Mouse (Mus musculus): ENCODE measurements around the gene Pcyt2. TPM values are rescaled to one million over a fixed set of nuclear protein-coding genes. Genes with fewer than 3 reads are reported as not detected.

The Pcyt2 gene
- polyA plus RNA-seq, 1 experiment: 238 TPM

DNA sequence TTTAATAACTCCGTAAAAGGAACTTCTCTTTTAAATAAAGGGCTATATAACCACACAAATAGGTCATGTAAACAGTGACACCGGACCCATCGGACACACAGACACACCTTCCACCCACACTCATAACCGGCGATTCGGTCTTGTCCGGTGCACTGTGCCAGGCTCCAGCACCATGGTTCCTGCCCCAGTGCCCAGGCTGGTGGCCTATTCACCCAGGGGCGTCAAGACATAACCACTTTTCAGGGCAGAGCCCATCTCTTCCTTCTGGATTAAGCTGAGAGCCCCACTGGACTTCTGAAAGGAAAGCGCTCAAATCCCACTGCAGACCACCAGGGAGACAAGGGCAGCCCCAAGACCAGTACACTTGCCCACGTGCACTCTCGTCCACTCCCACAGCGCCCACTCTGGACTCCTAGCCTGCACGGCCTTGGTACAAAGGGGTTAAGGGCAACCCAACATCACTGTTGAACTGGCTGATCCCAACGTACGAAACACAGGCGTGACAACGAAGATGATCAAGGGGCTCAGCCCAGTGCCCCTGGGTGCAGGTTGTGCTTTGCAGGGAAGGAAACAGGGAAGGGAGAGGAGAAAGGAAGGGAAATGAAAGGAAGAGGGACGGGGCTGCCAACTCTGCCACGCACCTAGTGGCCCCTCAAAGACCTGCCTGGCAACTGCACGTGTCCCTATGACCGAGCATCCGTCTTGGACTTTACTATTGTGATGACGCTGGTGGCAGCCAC lies 11.0 kb upstream of the Pcyt2 start:
- DNase-seq: no peak
- 90% methylated on average over 23 of the region's 23 CpGs for WGBS
- H3K4me1 ChIP-seq (ENCODE audit: control insufficient read depth, insufficient read depth, low read length): peaks cover 33% of the 10 kb centered on the region
- no peak for TF ChIP-seq CTCF (IDR thresholded peaks at IDR 0.05; ENCODE audit: insufficient read depth, low read length)
- TF ChIP-seq POLR2A (IDR thresholded peaks at IDR 0.05; ENCODE audit: borderline replicate concordance, extremely low read depth, low read depth, low read length): no peak
- H3K4me3 ChIP-seq (replicated peaks; ENCODE audit: extremely low read depth, low read depth, low read length): no peak overlapping the region

DNA sequence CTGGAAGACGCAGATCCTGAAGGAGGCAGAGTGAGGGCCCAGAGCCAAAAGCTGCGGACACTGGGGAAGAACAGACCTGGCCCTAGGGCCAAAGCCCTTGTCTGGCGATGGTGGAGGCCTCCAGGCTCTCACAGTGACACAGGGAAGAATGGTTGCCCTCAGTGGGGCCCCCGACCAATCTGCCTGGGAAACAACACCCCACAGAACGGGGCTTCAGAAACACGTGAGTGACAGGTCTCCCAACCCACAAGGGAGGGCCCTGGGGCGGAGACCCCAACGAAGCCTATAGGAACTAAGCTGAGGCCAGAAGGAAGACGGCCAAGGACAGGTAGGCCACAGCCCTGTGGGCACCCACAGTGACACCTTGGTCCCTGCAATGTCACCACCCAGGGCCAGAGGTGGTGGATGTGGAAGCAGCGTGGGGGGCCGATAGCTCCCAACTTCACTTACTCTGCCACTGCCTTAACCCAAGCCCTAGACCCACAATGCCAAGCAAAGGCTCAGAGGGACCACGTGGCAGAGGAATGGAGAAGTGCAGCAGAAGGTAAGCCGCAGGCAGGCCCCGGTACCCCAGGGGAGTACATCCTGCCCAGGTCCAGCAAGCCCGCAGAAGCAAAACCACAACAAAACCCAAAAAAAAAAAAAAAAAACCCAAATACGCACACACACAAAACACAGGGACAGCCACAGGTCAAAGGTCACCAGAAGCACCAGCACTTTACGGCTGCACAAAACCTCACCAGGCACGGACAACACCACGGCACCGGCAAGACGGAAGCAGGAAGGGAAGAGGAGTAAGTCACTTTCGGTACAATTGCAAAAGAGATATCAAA lies 9.9 kb upstream of the Pcyt2 start:
- no peak for TF ChIP-seq POLR2A (IDR thresholded peaks at IDR 0.05; ENCODE audit: borderline replicate concordance, extremely low read depth, low read depth, low read length)
- TF ChIP-seq CTCF (IDR thresholded peaks at IDR 0.05; ENCODE audit: insufficient read depth, low read length): no peak
- no peak for DNase-seq
- Histone ChIP-seq H3K4me1 (ENCODE audit: control insufficient read depth, insufficient read depth, low read length) (peaks cover 32% of the 10 kb centered on the region), H3K4me3 (replicated peaks; ENCODE audit: extremely low read depth, low read depth, low read length) (no peak overlapping the region)
- WGBS: 73% methylated on average over 22 of the region's 22 CpGs

GRCm38 (mm10) chr11:120626785-120627467 lies 9.2 kb upstream of the Pcyt2 start:
- no peak for DNase-seq
- H3K4me3 ChIP-seq (replicated peaks; ENCODE audit: extremely low read depth, low read depth, low read length): no peak overlapping the region
- WGBS: 83% methylated on average over 11 of the region's 11 CpGs
- H3K4me1 ChIP-seq (ENCODE audit: control insufficient read depth, insufficient read depth, low read length): peaks cover 27% of the 10 kb centered on the region
- TF ChIP-seq POLR2A (IDR thresholded peaks at IDR 0.05; ENCODE audit: borderline replicate concordance, extremely low read depth, low read depth, low read length) (no peak), CTCF (IDR thresholded peaks at IDR 0.05; ENCODE audit: insufficient read depth, low read length) (no peak)

DNA sequence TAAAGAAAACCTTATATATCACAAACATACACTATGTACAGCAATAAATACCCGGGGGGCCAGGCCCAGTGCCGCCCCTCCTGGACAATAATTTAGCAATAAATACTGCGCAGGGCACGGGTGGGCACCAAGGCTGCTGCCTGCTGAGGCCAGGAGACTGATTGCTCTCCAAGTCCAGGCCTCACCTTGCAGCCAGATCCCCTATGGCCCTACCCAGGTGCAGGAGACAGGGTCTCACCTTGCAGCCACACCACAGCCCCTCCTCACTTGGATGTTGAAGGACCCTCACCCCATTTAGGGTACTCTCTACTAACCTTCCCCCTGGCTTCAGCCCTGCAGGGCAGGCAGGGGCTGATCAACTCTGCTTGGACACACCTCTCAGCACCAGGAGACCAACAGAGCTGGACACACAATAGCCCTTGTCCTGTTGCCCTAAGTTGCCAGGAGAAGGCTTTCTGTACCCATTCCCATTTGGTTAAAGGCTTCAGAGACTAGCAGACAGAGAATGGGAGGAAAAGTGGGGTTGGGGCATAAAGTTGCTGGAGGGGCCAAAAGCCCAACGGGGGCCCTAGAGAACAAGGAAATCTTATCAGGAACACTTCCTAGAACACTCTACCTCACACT lies 7.5 kb upstream of the Pcyt2 start, which contains the start of gene Sirt7:
Gene Sirt7 (minus strand): TSS at position 89 of the 624 bp plus-strand sequence.
- no peak for DNase-seq
- TF ChIP-seq POLR2A (IDR thresholded peaks at IDR 0.05; ENCODE audit: borderline replicate concordance, extremely low read depth, low read depth, low read length) (no peak), CTCF (IDR thresholded peaks at IDR 0.05; ENCODE audit: insufficient read depth, low read length) (no peak)
- Histone ChIP-seq H3K4me3 (replicated peaks; ENCODE audit: extremely low read depth, low read depth, low read length) (peak within 1 kb of the TSS; percentile 81), H3K4me1 (ENCODE audit: control insufficient read depth, insufficient read depth, low read length) (peaks cover 16% of the 10 kb centered on the region)
- 8% methylated on average over 5 of the region's 5 CpGs for WGBS

DNA sequence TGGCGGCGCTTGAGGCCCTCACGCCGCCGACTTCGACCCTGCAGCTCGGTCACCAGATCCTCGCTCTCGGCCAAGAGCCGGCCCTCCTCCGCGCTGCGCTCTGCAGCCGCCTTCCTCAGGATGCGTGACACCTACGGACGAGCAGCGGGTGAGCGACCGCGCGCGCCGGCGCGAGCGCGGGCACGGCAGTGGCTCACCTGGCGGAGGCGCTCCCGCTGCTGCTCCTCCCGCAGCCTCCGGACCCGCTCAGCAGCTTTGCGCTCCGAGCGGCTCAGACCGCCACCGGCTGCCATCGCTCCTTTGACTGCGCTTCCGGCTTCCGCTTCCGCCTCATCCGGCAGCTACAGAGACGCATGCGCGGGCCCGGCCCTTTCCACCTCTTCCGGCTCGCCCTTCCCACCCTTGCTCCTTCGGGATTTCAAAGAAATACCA lies 7.0 kb upstream of the Pcyt2 start:
- DNase-seq: peak; percentile 76
- Histone ChIP-seq H3K4me3 (replicated peaks; ENCODE audit: extremely low read depth, low read depth, low read length) (peak overlapping the region; percentile 81), H3K4me1 (ENCODE audit: control insufficient read depth, insufficient read depth, low read length) (peaks cover 11% of the 10 kb centered on the region)
- no peak for TF ChIP-seq CTCF (IDR thresholded peaks at IDR 0.05; ENCODE audit: insufficient read depth, low read length)
- TF ChIP-seq POLR2A (IDR thresholded peaks at IDR 0.05; ENCODE audit: borderline replicate concordance, extremely low read depth, low read depth, low read length): peak; percentile 79; the same call in 1 of the 2 replicates
- under 1% methylated on average over 53 of the region's 53 CpGs for WGBS

DNA sequence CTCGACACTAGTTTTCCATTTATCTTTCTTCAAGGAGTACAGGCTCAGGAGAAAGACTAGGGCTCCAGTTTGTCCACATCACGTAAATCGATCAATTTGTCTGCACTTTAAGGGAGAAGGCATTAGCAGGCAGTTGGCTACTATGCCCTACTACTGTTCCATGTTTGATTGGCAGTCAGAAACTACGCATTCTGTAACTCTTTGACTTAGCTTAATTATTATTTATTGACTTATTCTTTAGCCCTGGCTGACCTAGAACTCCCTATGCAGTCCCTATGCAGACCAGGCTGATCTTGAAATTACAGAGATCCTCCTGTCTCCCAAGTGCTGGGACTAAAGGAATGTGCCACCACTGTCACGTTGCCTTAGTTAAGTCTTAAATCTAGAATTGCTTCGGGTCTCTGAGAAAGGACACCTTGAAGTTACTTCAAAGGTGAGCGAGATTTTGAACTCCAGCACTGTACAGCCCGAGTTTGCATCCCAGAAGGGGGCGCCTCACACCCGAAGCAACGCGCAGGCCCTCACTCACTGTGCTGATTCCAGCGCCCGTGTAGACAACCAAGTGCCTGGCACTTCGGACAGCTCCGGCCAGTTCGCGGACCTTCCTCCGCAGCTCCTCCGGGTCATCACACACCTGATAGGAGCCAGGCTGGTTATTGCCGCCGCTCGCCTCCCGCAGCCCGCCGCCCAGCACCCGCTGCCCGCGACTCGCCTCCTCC lies 6.4 kb upstream of the Pcyt2 start:
- H3K4me1 ChIP-seq (ENCODE audit: control insufficient read depth, insufficient read depth, low read length): peaks cover 11% of the 10 kb centered on the region
- peak; percentile 62 for DNase-seq
- WGBS: 11% methylated on average over 30 of the region's 30 CpGs
- H3K4me3 ChIP-seq (replicated peaks; ENCODE audit: extremely low read depth, low read depth, low read length): peak overlapping the region; percentile 81
- TF ChIP-seq CTCF (IDR thresholded peaks at IDR 0.05; ENCODE audit: insufficient read depth, low read length): peak; percentile 44; the same call in 1 of the 2 replicates
- no peak for TF ChIP-seq POLR2A (IDR thresholded peaks at IDR 0.05; ENCODE audit: borderline replicate concordance, extremely low read depth, low read depth, low read length)

DNA sequence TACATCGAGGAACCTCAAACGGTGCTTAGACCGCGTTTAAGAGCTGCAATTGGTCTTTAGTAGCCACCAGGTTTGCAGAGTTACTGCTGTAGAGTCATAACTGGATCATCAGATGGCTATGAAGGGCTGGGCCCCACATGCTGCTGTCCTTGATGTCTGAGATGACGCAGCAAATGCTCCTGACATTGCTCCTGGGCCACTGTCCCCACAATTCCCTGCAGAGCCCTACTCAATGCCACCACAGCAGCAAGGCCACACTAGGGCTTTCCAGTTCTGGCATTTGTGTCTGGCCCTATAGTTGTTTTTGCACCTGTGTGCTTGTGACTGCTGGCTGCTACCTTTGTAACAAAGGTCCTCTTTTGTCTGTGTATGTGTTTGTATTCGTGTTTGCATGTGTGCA lies 5.1 kb upstream of the Pcyt2 start:
- WGBS: 88% methylated on average over 6 of the region's 6 CpGs
- Histone ChIP-seq H3K4me3 (replicated peaks; ENCODE audit: extremely low read depth, low read depth, low read length) (no peak overlapping the region), H3K4me1 (ENCODE audit: control insufficient read depth, insufficient read depth, low read length) (peaks cover 11% of the 10 kb centered on the region)
- DNase-seq: no peak
- TF ChIP-seq POLR2A (IDR thresholded peaks at IDR 0.05; ENCODE audit: borderline replicate concordance, extremely low read depth, low read depth, low read length): no peak
- TF ChIP-seq CTCF (IDR thresholded peaks at IDR 0.05; ENCODE audit: insufficient read depth, low read length): no peak

DNA sequence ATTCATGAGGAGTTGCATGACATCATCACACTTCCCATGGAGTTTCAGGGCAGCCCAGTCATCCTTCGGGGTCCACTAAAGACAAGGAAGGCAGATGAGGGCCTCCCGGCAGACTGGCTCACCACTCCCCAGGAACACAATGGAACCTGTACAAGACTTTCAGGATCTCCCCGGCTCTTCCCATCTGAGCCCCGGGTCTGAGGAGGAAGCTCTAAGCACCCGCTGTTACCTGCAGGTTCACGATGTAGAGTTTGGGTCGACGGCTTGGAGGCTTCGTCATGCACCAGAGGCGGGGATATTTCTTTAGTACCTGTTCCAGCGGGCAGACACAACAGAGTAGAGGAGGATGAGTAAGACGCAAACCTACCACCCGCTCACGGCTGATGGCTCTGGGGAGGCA lies 2.5 kb upstream of the Pcyt2 start:
- Histone ChIP-seq H3K4me3 (replicated peaks; ENCODE audit: extremely low read depth, low read depth, low read length) (no peak overlapping the region), H3K4me1 (ENCODE audit: control insufficient read depth, insufficient read depth, low read length) (peaks cover 10% of the 10 kb centered on the region)
- DNase-seq: no peak
- 90% methylated on average over 14 of the region's 14 CpGs for WGBS
- no peak for TF ChIP-seq CTCF (IDR thresholded peaks at IDR 0.05; ENCODE audit: insufficient read depth, low read length)
- no peak for TF ChIP-seq POLR2A (IDR thresholded peaks at IDR 0.05; ENCODE audit: borderline replicate concordance, extremely low read depth, low read depth, low read length)
